Mouse (Mus musculus) right cerebral cortex, postnatal 25 days (tissue): ENCODE results near the gene Iqch.
"Not testable (repeated sequence)": the region's sequence is repeated elsewhere in the genome, so short reads cannot be mapped to it uniquely, and the experiment has no call there.

Experiments
- DNase-seq: peaks from one replicate; pipeline ENCODE4 v3.0.0; 2022

Iqch gene

DNA sequence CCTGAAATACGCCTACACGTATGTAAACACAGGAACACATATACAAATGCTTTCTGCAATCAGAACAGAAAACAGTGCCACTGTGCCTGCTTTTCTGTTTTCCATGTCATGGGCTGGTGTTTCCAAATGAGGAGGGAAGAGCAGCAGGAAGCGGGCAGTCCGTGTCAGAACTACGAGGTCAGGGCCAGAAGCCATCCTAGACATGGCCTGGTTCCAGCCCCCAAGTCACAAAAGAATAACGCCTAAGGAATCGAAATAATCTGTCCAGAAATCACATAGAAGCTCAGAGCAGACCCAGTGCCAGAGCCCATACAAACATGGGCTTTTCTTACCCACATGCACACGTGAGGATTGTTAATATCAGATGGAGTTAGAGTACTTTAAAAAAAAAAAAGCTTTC, 45.4 kb downstream of the Iqch start:
- no peak for DNase-seq

GRCm38 (mm10) chr9:63556316-63556715, 46.0 kb downstream of the Iqch start:
- no peak for DNase-seq

DNA sequence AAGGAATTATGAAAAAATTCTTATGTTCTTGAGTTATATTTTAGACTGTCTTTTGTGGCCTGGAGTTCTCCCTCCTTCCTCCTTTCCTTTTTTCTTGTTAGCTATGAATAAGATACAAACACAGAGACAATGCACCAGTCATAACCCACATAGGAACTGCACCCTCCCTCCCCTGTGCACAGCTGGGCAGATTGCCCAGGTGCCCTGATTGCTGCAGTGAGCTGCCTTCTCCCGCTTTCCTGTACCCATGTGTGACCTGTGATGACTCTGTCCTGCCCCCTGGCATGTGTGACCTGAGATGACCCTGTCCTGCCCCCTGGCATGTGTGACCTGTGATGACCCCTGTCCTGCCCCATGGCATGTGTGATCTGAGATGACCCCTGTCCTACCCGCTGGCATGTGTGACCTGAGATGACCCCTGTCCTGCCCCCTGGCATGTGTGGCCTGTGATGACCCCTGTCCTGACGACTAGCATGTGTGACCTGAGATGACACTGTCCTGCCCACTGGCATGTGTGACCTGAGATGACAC, 46.8 kb downstream of the Iqch start:
- DNase-seq = no peak

DNA sequence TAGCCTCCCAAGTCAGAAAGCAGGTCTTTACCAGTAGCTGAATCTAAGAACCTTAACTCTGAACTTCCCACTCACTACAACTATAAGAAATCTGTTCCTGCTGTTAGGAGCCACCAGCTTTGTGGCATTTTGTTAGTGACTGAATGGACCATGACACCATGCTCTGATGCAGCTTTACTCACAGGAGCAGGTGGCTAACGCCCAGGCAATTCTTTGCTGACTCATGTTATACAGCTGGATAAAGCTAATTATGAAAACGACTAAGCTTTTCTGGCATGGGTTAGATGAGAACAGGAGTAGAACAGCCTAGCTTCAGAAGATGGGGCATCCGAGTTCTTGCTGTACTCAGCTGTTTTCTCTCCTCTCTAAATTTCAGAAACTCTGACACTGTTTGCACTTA, 48.7 kb downstream of the Iqch start:
- DNase-seq = peak; percentile 14

DNA sequence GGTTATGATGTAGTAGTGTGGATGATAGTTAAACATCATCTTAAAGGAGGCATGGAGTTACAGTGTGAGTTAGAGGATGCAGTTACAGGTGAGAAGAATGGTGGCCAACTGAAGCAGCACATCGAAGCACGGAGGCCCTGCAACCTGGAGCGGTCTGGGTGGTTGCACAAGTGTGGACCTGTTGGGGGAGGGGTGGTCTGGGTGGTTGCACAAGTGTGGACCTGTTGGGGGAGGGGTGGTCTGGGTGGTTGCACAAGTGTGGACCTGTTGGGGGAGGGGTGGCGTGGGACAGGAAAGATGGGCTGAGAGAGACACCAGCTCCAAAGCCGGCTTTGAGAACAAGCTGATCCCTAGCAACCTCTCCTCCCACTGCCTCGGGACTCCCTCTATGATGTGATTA, 51.6 kb downstream of the Iqch start:
- DNase-seq = not testable (repeated sequence)

DNA sequence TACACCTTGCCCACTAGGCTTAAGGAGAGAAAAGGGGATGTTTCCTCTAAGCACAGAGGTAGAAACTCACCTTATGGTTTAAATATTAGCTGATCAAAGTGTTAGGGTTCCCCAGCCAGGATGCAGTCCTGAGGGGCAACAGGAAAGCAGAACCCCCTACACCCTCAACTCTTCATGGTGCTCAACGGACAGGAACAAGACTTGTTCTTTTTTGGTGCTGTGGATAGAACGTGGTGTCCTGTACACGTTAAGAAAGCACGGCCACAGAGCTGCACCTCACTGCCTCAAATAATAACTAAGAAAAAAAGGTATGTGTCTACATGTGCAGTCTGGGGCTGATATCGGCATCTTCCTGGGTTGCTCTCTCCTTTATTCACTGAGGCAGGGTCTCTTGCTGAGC, 53.3 kb downstream of the Iqch start:
- DNase-seq = no peak

DNA sequence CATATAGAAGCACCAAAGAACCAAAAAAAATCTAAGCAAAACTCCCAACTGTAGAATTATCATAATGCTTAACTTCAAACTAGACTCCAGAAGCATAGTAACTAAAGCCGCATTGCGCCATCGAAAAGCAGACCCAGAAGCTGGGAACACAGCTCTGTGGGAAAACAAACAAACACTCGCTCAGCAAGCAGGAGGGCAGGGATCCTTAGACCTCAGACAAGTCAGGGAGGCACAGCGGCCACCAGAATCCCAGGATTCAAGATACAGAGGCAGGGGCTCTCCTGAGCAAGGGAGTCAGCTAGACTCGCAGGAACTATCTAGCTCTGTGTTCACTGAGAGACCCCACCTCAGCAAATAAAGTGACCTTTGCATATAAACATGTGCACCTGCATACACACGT, 60.4 kb downstream of the Iqch start:
- DNase-seq = no peak

DNA sequence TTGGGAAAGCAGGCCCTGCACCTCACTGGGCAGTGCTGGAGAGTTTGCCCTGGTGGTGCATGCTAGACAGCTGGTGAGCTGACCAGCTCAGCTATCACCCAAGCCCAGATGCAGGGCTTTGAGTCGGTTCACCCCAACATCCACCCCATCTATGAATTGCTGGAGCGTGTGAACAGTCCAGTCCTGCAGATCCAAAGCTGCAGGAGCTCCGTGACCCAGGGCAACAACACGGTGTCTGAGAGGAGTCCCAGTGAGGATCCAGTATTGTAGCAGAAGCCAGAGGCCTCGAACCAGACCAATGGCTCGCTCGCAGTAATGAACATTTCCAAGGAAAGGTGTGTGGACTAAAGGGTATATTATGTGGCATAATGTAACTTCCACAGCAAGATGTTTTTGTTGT, 61.0 kb downstream of the Iqch start:
- no peak for DNase-seq

DNA sequence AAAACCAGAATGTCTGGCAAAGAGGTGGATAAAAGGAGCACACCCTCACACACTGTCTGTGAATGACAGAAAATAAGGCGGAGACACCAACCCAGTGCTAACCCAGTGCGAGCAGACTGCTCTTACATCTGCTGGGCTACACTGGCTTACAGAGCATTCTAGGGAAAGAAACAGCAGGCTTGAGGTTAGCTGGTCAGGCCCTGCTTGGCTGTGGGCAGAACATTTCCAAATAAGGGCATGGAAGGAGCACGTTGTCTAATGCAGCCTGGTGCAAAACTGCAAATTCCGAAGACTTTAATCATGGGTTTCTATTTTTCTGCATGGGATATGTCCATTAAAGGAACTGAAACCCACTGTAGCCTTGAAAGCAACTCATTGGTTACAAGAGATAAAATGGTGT, 64.8 kb downstream of the Iqch start:
- no peak for DNase-seq

GRCm38 (mm10) chr9:63535042-63535441, 67.3 kb downstream of the Iqch start:
- DNase-seq = peak; percentile 13

GRCm38 (mm10) chr9:63534371-63534780, 67.9 kb downstream of the Iqch start:
- no peak for DNase-seq

GRCm38 (mm10) chr9:63532966-63533711, 69.2 kb downstream of the Iqch start:
- DNase-seq = no peak

- DNase-seq = no peak
These were observed 78.4 kb downstream of the Iqch start for GRCm38 (mm10) chr9:63523937-63524253.

- no peak for DNase-seq
These were observed 78.9 kb downstream of the Iqch start for GRCm38 (mm10) chr9:63523251-63523936.

GRCm38 (mm10) chr9:63512851-63513250, 89.4 kb downstream of the Iqch start:
- no peak for DNase-seq

GRCm38 (mm10) chr9:63511034-63511433, 91.3 kb downstream of the Iqch start:
- DNase-seq = no peak

- no peak for DNase-seq
These were observed 95.2 kb downstream of the Iqch start for GRCm38 (mm10) chr9:63507110-63507509.

- DNase-seq = no peak
These were observed 98.4 kb downstream of the Iqch start for GRCm38 (mm10) chr9:63503890-63504289.

GRCm38 (mm10) chr9:63501516-63501915, 100.8 kb downstream of the Iqch start:
- DNase-seq = no peak

- no peak for DNase-seq
These were observed 102.4 kb downstream of the Iqch start for GRCm38 (mm10) chr9:63499912-63500311.

DNA sequence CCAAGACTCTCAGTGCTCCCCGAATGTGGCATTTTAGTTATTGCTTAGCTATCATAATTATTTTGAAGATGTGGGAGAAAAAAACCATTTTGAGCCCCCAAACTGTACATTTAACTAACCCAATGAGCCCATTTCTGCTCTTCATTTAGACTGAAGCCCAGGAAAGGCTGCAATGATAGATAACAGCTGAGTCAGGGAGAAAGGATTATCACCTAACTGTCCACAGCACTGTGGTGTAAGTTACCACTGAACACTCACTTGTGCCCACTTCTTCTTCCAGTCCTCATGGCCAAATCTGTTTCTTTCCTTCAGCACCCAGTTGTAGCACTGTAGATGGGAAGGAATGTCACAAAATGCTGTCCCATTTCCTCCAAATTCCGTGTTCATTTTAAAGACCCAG, 106.5 kb downstream of the Iqch start:
- DNase-seq = no peak

DNA sequence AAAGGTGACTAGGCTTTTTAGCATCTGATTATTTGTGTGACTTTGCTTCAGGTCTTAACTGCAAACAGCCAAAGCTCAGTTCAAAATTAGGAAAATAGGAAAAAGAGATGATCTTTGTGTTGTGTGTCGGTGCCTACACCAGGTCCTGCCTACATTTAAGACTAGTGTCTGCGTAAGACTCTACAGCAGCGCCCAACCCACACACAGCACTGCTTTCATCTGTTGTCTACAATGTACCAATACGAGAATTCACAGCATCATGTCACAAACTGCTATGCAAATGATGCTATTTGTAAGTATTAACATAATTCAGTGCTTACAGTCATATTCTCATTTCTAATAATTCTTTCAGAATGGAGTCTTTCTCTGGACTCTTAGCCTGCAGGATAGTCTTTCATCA, 108.5 kb downstream of the Iqch start:
- no peak for DNase-seq

GRCm38 (mm10) chr9:63492291-63492690, 110.0 kb downstream of the Iqch start:
- DNase-seq = no peak

GRCm38 (mm10) chr9:63490521-63491307, 111.6 kb downstream of the Iqch start:
- DNase-seq = no peak
